Comparison of ENCODE assay signal across 13 mouse cellular contexts in the genomic region with DNA sequence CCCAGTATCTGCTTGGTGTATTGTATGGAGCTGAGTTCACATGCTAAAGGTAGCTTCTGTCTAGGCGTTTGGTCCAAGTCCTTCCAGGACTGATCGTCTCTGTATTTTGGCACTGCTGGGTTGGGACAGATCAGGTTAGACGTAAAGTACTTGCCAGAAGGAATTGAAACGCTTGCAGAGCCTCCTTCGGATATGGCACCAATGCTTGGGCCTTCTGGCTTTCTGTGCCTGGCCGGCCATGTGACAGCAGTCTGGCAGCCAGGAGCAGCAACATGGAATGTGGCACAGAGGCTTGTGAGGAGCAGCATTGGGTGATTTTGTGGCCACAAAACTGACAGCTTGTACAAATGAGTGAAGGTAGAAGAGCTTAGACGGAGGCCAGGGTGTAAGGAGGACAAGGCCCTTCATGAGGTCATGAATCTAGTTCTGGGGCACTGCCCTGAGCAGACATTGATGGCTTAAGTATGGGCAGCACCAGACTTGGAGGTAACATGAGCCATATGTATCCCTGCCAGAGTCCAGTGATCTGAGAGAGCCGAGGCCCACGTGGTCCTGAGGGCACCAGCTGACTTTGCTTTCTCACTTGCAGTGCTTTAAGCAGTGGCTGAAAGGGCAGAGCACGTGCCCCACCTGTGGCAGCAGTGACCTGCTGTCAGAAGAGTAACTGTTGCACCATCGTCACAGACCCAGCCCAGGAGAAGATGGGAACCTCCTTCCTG. TPM values are rescaled to one million over a fixed set of nuclear protein-coding genes. Genes with fewer than 3 reads are reported as not detected.
DNase-seq lines count a peak whose midpoint lies in the region; ATAC-seq and TF ChIP-seq lines count a peak whose summit lies in the region.
"Had no signal": no experiment of that assay in that cellular context is flagged by ENCODE, and none has a peak within 500 bp of the region (broad histone marks: within the 10 kb centered on the region; RNA-seq: fewer than 3 reads in every experiment).

No protein-coding gene starts in this region.

- TF ChIP-seq POLR2A in thymus, adult 2 months (IDR thresholded peaks at IDR 0.05; ENCODE audit: control insufficient read depth, extremely low read depth, insufficient read depth, low read length, poor library complexity): no peak

- no peak for TF ChIP-seq CTCF in G1E (IDR thresholded peaks at IDR 0.05; ENCODE audit: low read depth, low read length)
- no peak for TF ChIP-seq CTCF in thymus, adult 2 months (IDR thresholded peaks at IDR 0.05; ENCODE audit: borderline replicate concordance, control insufficient read depth, extremely low read depth, insufficient read depth, low read length, poor library complexity)

- DNase-seq in embryonic facial prominence, embryonic 14.5 days (ENCODE audit: low spot score): no peak
- DNase-seq in embryonic facial prominence, embryonic 10.5 days (ENCODE audit: low spot score): no peak
- no peak for DNase-seq in G1E (ENCODE audit: low spot score)
- DNase-seq in cerebellum, adult 9-11 months: peak; percentile 40
- DNase-seq in gonadal fat pad, adult 2 months (ENCODE audit: low read depth): peak; percentile 56
- no peak for DNase-seq in hindbrain, embryonic 14.5 days (ENCODE audit: low spot score)
- DNase-seq in thymus, adult 2 months: no peak
- DNase-seq: lung, embryonic 14.5 days had no signal

- H3K4me1 ChIP-seq in embryonic facial prominence, embryonic 14.5 days (ENCODE audit: control insufficient read depth, insufficient read depth, low read length): no peaks in the 10 kb centered on the region
- no peaks in the 10 kb centered on the region for H3K4me1 ChIP-seq in embryonic facial prominence, embryonic 10.5 days
- H3K4me1 ChIP-seq in G1E (ENCODE audit: insufficient read depth, low read depth, low read length): no peaks in the 10 kb centered on the region
- peaks cover 10% of the 10 kb centered on the region; the same call in 1 of the 2 replicates for H3K4me1 ChIP-seq in hindbrain, embryonic 14.5 days (replicated peaks; ENCODE audit: control insufficient read depth, insufficient read depth, low read length)
- no peaks in the 10 kb centered on the region for H3K4me1 ChIP-seq in thymus, adult 2 months (replicated peaks; ENCODE audit: control insufficient read depth, insufficient read depth, low read length)
- H3K4me1 ChIP-seq: hindbrain, embryonic 12.5 days; midbrain, embryonic 10.5 days had no signal

- H3K4me2 ChIP-seq in embryonic facial prominence, embryonic 14.5 days (ENCODE audit: low read depth, low read length): no peak overlapping the region
- no peak overlapping the region for H3K4me2 ChIP-seq in hindbrain, embryonic 14.5 days (replicated peaks)
- H3K4me2 ChIP-seq: hindbrain, embryonic 12.5 days; lung, embryonic 14.5 days; neural tube, embryonic 12.5 days had no signal

- peaks cover 83% of the 10 kb centered on the region for H3K36me3 ChIP-seq in embryonic facial prominence, embryonic 14.5 days (ENCODE audit: control insufficient read depth, insufficient read depth, low read length)
- H3K36me3 ChIP-seq in embryonic facial prominence, embryonic 10.5 days (replicated peaks): peaks cover 99% of the 10 kb centered on the region
- peaks cover 79% of the 10 kb centered on the region for H3K36me3 ChIP-seq in G1E (replicated peaks)
- peaks cover 100% of the 10 kb centered on the region for H3K36me3 ChIP-seq in hindbrain, embryonic 14.5 days (replicated peaks; ENCODE audit: control insufficient read depth, insufficient read depth)
- peaks cover 71% of the 10 kb centered on the region for H3K36me3 ChIP-seq in thymus, adult 2 months (ENCODE audit: control insufficient read depth, insufficient read depth, low read length)

- 0 out of 2 replicates have a peak, but pooled peaks have one; percentile 24 for ATAC-seq in embryonic facial prominence, embryonic 14.5 days (ENCODE audit: low read depth)
- no peak for ATAC-seq in G1E (ENCODE audit: extremely low read depth, insufficient number of reproducible peaks, low FRiP score, poor library complexity, severe bottlenecking)
- ATAC-seq in hindbrain, embryonic 14.5 days (ENCODE audit: low FRiP score): no peak
- no peak for ATAC-seq in inflammation-experienced regulatory T-cells, adult 6 months
- ATAC-seq: forebrain, embryonic 16.5 days had no signal

- no peak overlapping the region for H3K4me3 ChIP-seq in embryonic facial prominence, embryonic 14.5 days (ENCODE audit: low read depth, low read length)
- H3K4me3 ChIP-seq in embryonic facial prominence, embryonic 10.5 days: no peak overlapping the region
- H3K4me3 ChIP-seq in G1E (ENCODE audit: low read depth, low read length): peak overlapping the region; percentile 5; the same call in 1 of the 2 replicates
- no peak overlapping the region for H3K4me3 ChIP-seq in hindbrain, embryonic 14.5 days (replicated peaks; ENCODE audit: low read length)
- no peak overlapping the region for H3K4me3 ChIP-seq in thymus, adult 2 months (ENCODE audit: control insufficient read depth, insufficient read depth, low read length)
- H3K4me3 ChIP-seq: hindbrain, embryonic 12.5 days; midbrain, embryonic 10.5 days; neural tube, embryonic 12.5 days had no signal

- no peak overlapping the region for H3K9ac ChIP-seq in embryonic facial prominence, embryonic 14.5 days (ENCODE audit: low read depth, low read length)
- H3K9ac ChIP-seq in hindbrain, embryonic 14.5 days: no peak overlapping the region
- H3K9ac ChIP-seq: hindbrain, embryonic 12.5 days; lung, embryonic 14.5 days; neural tube, embryonic 12.5 days had no signal

- H3K9me3 ChIP-seq in embryonic facial prominence, embryonic 14.5 days (ENCODE audit: control insufficient read depth, low read length): no peaks in the 10 kb centered on the region
- H3K9me3 ChIP-seq in embryonic facial prominence, embryonic 10.5 days: no peaks in the 10 kb centered on the region
- H3K9me3 ChIP-seq in G1E (replicated peaks): no peaks in the 10 kb centered on the region
- no peaks in the 10 kb centered on the region for H3K9me3 ChIP-seq in hindbrain, embryonic 14.5 days (ENCODE audit: control insufficient read depth, low read length)
- H3K9me3 ChIP-seq: hindbrain, embryonic 12.5 days; midbrain, embryonic 10.5 days; neural tube, embryonic 12.5 days had no signal

- H3K27ac ChIP-seq in embryonic facial prominence, embryonic 14.5 days (replicated peaks; ENCODE audit: low read depth, low read length): no peak overlapping the region
- no peak overlapping the region for H3K27ac ChIP-seq in embryonic facial prominence, embryonic 10.5 days (replicated peaks)
- no peak overlapping the region for H3K27ac ChIP-seq in hindbrain, embryonic 14.5 days
- H3K27ac ChIP-seq in thymus, adult 2 months (ENCODE audit: control insufficient read depth, insufficient read depth, low read length): no peak overlapping the region
- H3K27ac ChIP-seq: hindbrain, embryonic 12.5 days; midbrain, embryonic 10.5 days; neural tube, embryonic 12.5 days had no signal

- WGBS in embryonic facial prominence, embryonic 14.5 days: 78% methylated on average over 11 of the region's 11 CpGs
- WGBS in embryonic facial prominence, embryonic 10.5 days: 89% methylated on average over 11 of the region's 11 CpGs
- WGBS in hindbrain, embryonic 14.5 days: 91% methylated on average over 11 of the region's 11 CpGs
- 96% methylated on average over 11 of the region's 11 CpGs for WGBS in thymus, adult 2 months

- no peaks in the 10 kb centered on the region for H3K27me3 ChIP-seq in embryonic facial prominence, embryonic 14.5 days (replicated peaks; ENCODE audit: control insufficient read depth, insufficient read depth, low read length)
- H3K27me3 ChIP-seq in embryonic facial prominence, embryonic 10.5 days (replicated peaks; ENCODE audit: low read depth, poor library complexity, severe bottlenecking): no peaks in the 10 kb centered on the region
- no peaks in the 10 kb centered on the region for H3K27me3 ChIP-seq in G1E (ENCODE audit: insufficient read depth, low read length)
- no peaks in the 10 kb centered on the region for H3K27me3 ChIP-seq in hindbrain, embryonic 14.5 days (ENCODE audit: control insufficient read depth, insufficient read depth, low read length)
- no peaks in the 10 kb centered on the region for H3K27me3 ChIP-seq in thymus, adult 2 months (ENCODE audit: control insufficient read depth, insufficient read depth, low read length)
- H3K27me3 ChIP-seq: hindbrain, embryonic 12.5 days; neural tube, embryonic 12.5 days had no signal

RNA-seq across cellular contexts. Expression of gene Vps26c, which starts 59.1 kb away (rescaled TPM):
- 54.9 and 56.6 TPM in 2 replicates for polyA plus RNA-seq in embryonic facial prominence, embryonic 14.5 days (2014; fragmentation: Nextera tagmentation; extraction: Ambion mirVana)
- polyA plus RNA-seq in embryonic facial prominence, embryonic 10.5 days (2016; fragmentation: Nextera tagmentation; extraction: Ambion mirVana): 53.9 and 59.4 TPM in 2 replicates
- 27.5 and 37.2 TPM in 2 replicates for total RNA-seq in G1E (2014; fragmentation: Nextera tagmentation)
- 80.7 and 102 TPM in 2 replicates for total RNA-seq in G1E (2017)
- polyA plus RNA-seq in G1E (2012): 3.2 and 3.4 TPM in 2 replicates
- 40.5 and 53.4 TPM in 2 replicates for polyA plus RNA-seq in gonadal fat pad, adult 2 months (2012; rRNA removed)
- polyA plus RNA-seq in hindbrain, embryonic 14.5 days (2014; fragmentation: Nextera tagmentation; extraction: Ambion mirVana): 85.4 and 89.2 TPM in 2 replicates
- 10 to 100 TPM; 75.1 to 91.9 (median 89.0) TPM for polyA plus RNA-seq in inflammation-experienced regulatory T-cells, adult 6 months (2017; shearing (Covaris generic))
- polyA plus RNA-seq in thymus, adult 2 months (2012; rRNA removed): 40.2 and 44.9 TPM in 2 replicates

Comparison
In these comparisons a context has a peak if more than half of its experiments do, and no peak if none do; other contexts are left out.
1. DNase-seq: peak in cerebellum, adult 9-11 months (single experiment) and gonadal fat pad, adult 2 months (single experiment); none in embryonic facial prominence, embryonic 14.5 days (single experiment), embryonic facial prominence, embryonic 10.5 days (single experiment), G1E (single experiment), hindbrain, embryonic 14.5 days (single experiment) and thymus, adult 2 months (single experiment).